Mouse (Mus musculus) cortical plate, adult 2 months (tissue): Measurements from ENCODE around the gene Tk2.

ENCODE experiments used
- CTCF ChIP-seq: fragments of 200-500 bp; IDR thresholded peaks from 2 replicates; pipeline ENCODE4 v1.5.1; 2011; ENCODE audit warnings: mild to moderate bottlenecking, control low read depth, low read length; ENCODE audit not compliant: insufficient read depth; ENCODE audit errors: extremely low read depth
- POLR2A ChIP-seq: fragments of 200-500 bp; IDR thresholded peaks from 2 replicates; pipeline ENCODE4 v1.6.1; 2011; ENCODE audit warnings: mild to moderate bottlenecking, low read length, control low read depth; ENCODE audit not compliant: insufficient read depth; ENCODE audit errors: extremely low read depth

- TF ChIP-seq CTCF = no peak
- TF ChIP-seq POLR2A = no peak
These were observed 59.9 kb downstream of the Tk2 start for GRCm38 (mm10) chr8:104188459-104188858.
